Mouse (Mus musculus) lung, postnatal 0 days (tissue): ENCODE data around the gene Tbc1d22b.

Experiments
- CTCF ChIP-seq: IDR thresholded peaks from 2 replicates; pipeline ENCODE4 v1.5.1; 2016; ENCODE audit warnings: antibody characterized with exemption, mild to moderate bottlenecking
- EP300 ChIP-seq: IDR thresholded peaks from 2 replicates; pipeline ENCODE4 v1.6.1; 2016; ENCODE audit warnings: antibody characterized with exemption, mild to moderate bottlenecking, control low read depth

DNA sequence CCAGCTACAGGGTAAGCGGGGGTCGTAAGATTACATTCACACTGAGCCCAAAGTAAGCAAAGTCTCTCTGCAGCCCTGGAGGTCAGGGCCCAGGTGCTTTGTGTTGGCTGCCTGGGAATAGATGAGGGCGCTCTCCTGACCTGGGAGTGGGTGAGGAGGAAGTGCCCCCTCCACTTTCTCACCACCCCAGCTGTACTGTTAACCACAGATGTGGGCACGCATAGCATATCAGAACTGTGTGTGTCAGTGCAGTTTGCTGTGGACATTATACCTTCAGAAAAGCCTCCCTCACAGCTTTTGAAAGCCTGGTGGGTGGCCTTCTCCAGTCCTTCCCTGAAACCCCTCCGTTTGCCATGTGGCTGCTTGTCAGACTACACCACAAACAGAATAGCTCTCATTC, 34.7 kb downstream of the Tbc1d22b start:
- TF ChIP-seq CTCF (no peak), EP300 (no peak)
